Mouse (Mus musculus) MEL (cell line): ENCODE data around the gene Prdm10.

Experiments used
- CHD2 ChIP-seq: IDR thresholded peaks from 2 replicates; pipeline ENCODE4 v1.6.1; 2011; ENCODE audit warnings: low read length, improper control_type of control experiment
- CTCF ChIP-seq, 3 experiments: IDR thresholded peaks in 2 of 3; conservative IDR thresholded peaks in 1 of 3; 2 replicates each; pipeline ENCODE4 v1.5.1; 2011 to 2012; ENCODE audit warnings: low read length in 3 of 3, low read depth in 2 of 3, mild to moderate bottlenecking in 2 of 3, improper control_type of control experiment in 1 of 3, inconsistent platforms in 1 of 3, mixed read lengths in 1 of 3, moderate library complexity in 1 of 3; ENCODE audit not compliant: control insufficient read depth in 1 of 3, insufficient read depth in 1 of 3, poor library complexity in 1 of 3, severe bottlenecking in 1 of 3
- E2F4 ChIP-seq: IDR thresholded peaks from 2 replicates; pipeline ENCODE4 v1.6.1; 2011; ENCODE audit warnings: low read depth, low read length, improper control_type of control experiment, borderline replicate concordance
- ELF1 ChIP-seq: IDR thresholded peaks from 2 replicates; pipeline ENCODE4 v1.6.1; 2014; ENCODE audit warnings: low read depth, mild to moderate bottlenecking, inconsistent platforms, low read length, improper control_type of control experiment, moderate library complexity
- EP300 ChIP-seq, 2 experiments: IDR thresholded peaks; 2 replicates each; pipeline ENCODE4 v1.6.1; 2011; ENCODE audit warnings: improper control_type of control experiment in 2 of 2, low read length in 2 of 2, low read depth in 1 of 2, mild to moderate bottlenecking in 1 of 2
- GABPA ChIP-seq: IDR thresholded peaks from 2 replicates; pipeline ENCODE4 v1.6.1; 2012; ENCODE audit warnings: low read depth, mild to moderate bottlenecking, inconsistent platforms, low read length, improper control_type of control experiment, moderate library complexity
- HCFC1 ChIP-seq: IDR thresholded peaks from 2 replicates; pipeline ENCODE4 v1.6.1; 2012; ENCODE audit warnings: low read depth, mild to moderate bottlenecking, inconsistent platforms, low read length, improper control_type of control experiment, moderate library complexity
- NELFE ChIP-seq: IDR thresholded peaks from 2 replicates; pipeline ENCODE4 v1.6.1; 2011; ENCODE audit warnings: low read depth, low read length, improper control_type of control experiment
- POLR2A ChIP-seq, 2 experiments: IDR thresholded peaks; 2 replicates each; pipeline ENCODE4 v1.6.1; 2011 to 2012; ENCODE audit warnings: low read length in 2 of 2, mild to moderate bottlenecking in 2 of 2, control low read depth in 1 of 2, improper control_type of control experiment in 1 of 2, low read depth in 1 of 2, moderate library complexity in 1 of 2; ENCODE audit not compliant: control insufficient read depth in 1 of 2, insufficient read depth in 1 of 2, poor library complexity in 1 of 2
- POLR2AphosphoS5 ChIP-seq: IDR thresholded peaks from 2 replicates; pipeline ENCODE4 v1.6.1; 2012; ENCODE audit warnings: low read depth, borderline replicate concordance, mild to moderate bottlenecking, inconsistent platforms, low read length, moderate library complexity, mixed read lengths
- TCF12 ChIP-seq: IDR thresholded peaks from 2 replicates; pipeline ENCODE4 v1.6.1; 2014; ENCODE audit warnings: low read depth, mild to moderate bottlenecking, inconsistent platforms, low read length, improper control_type of control experiment, moderate library complexity
- USF1 ChIP-seq: IDR thresholded peaks from 2 replicates; pipeline ENCODE4 v1.6.1; 2014; ENCODE audit warnings: low read depth, mild to moderate bottlenecking, inconsistent platforms, low read length, improper control_type of control experiment, moderate library complexity
- ZNF384 ChIP-seq: IDR thresholded peaks from 2 replicates; pipeline ENCODE4 v1.6.1; 2012; ENCODE audit warnings: low read depth, mild to moderate bottlenecking, inconsistent platforms, low read length, improper control_type of control experiment

- TF ChIP-seq EP300 (IDR thresholded peaks at IDR 0.05; ENCODE audit: low read depth in 1 of 2, low read length in 2 of 2) (no peak), USF1 (no peak), ELF1 (no peak), CHD2 (no peak), NELFE (no peak), CTCF (IDR thresholded peaks at IDR 0.05 in 2 of 3, conservative IDR thresholded peaks at IDR 0.05 in 1 of 3; ENCODE audit: control insufficient read depth in 1 of 3, insufficient read depth in 1 of 3, low read depth in 2 of 3, low read length in 3 of 3, poor library complexity in 1 of 3, severe bottlenecking in 1 of 3) (no peak), E2F4 (no peak), ZNF384 (no peak), HCFC1 (no peak), GABPA (no peak), POLR2AphosphoS5 (no peak), TCF12 (no peak), POLR2A (IDR thresholded peaks at IDR 0.05; ENCODE audit: control insufficient read depth in 1 of 2, insufficient read depth in 1 of 2, low read depth in 1 of 2, low read length in 2 of 2, poor library complexity in 1 of 2) (no peak)
Observed at GRCm38 (mm10) chr9:31363698-31364609, 83.6 kb downstream of the Prdm10 start.
